Mouse (Mus musculus) Muller cell, postnatal 12 days (primary cell): ENCODE measurements at regions not wholly inside any gene's neighbourhood (a gene's known extent, or its start where the extent isn't known, plus 50 kb on each side); places are given as distances from the start of the nearest gene placed in this dataset.

ENCODE experiments used
- DNase-seq: peaks from one replicate; pipeline ENCODE4 v3.0.0-alpha.2; 2015; ENCODE audit errors: inconsistent ontology term

- DNase-seq = no peak
Measured at GRCm38 (mm10) chr14:100883115-100883514, 317.0 kb downstream of the Prr30 start.

GRCm38 (mm10) chr14:100880103-100880502, 320.0 kb downstream of the Prr30 start:
- peak; percentile 23 for DNase-seq

- DNase-seq = no peak
Measured at GRCm38 (mm10) chr14:100867790-100868189, 332.3 kb downstream of the Prr30 start.

- no peak for DNase-seq
Measured at GRCm38 (mm10) chr14:100864792-100865191, 335.3 kb downstream of the Prr30 start.

GRCm38 (mm10) chr14:100864164-100864563, 336.0 kb downstream of the Prr30 start:
- no peak for DNase-seq

GRCm38 (mm10) chr14:100842828-100843227, 357.3 kb downstream of the Prr30 start:
- DNase-seq = peak; percentile 29
